Mouse (Mus musculus): ENCODE measurements around the gene Cfap74. TPM values are rescaled to one million over a fixed set of nuclear protein-coding genes. Genes with fewer than 3 reads are reported as not detected.

The Cfap74 gene
- polyA plus RNA-seq, 1 experiment from 2014 or later = 4.5 TPM

- no peaks in the 10 kb centered on the region for H3K27me3 ChIP-seq (replicated peaks; ENCODE audit: control insufficient read depth, insufficient read depth, low read length)
- H3K36me3 ChIP-seq (ENCODE audit: control insufficient read depth, insufficient read depth, low read length) = no peaks in the 10 kb centered on the region
- H3K9ac ChIP-seq (ENCODE audit: low read length) = no peak overlapping the region
- no peak for DNase-seq (ENCODE audit: low spot score)
- H3K4me1 ChIP-seq (ENCODE audit: control insufficient read depth, insufficient read depth, low read length) = no peaks in the 10 kb centered on the region
- no peaks in the 10 kb centered on the region for H3K9me3 ChIP-seq (replicated peaks; ENCODE audit: control insufficient read depth, low read length)
- 92% methylated on average over 6 of the region's 6 CpGs for WGBS
- no peak for ATAC-seq
- H3K4me2 ChIP-seq (ENCODE audit: low read length) = no peak overlapping the region
- H3K27ac ChIP-seq (ENCODE audit: low read depth, low read length) = no peak overlapping the region
- H3K4me3 ChIP-seq (ENCODE audit: low read depth, low read length) = no peak overlapping the region
Observed at GRCm38 (mm10) chr4:155482125-155482480, 73.1 kb downstream of the Cfap74 start.

DNA sequence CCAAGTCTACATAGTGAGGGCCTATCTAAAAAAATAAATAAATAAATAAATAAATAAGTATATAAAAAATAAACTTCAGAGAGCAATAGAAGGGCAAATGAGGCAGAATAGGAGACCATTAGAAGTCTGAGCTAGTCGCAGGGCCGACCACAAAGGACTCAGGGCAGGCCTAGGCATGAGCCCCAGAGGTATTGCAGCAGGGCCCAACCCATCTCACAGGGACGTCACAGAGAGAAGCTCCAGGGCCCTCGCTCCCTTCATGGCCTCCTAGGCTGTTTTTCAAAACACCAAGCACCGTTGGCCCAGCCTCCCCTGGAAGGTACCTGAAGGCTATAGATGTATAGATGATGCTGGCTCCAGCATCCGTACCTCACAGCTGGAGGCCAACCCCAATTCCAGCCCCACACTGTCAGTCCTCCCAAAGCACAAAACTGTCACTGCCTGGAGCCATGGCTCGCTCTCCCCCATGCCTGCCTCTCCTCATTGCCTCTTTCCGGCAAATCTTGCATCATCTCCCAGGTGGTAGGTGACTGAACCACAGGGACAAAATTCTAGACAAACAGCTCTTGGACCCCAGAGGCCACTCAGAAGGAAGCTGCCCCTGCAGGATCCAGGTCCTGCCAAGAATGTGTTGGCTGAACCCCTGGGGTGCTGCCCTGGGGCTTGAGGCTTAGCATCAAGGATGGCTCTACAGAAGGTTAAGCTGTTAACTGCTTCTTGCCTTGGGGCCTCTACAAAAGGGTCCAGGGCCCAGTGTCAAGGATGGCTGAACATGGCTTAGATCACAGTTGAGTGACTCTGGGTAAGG lies 73.9 kb downstream of the Cfap74 start:
- H3K9me3 ChIP-seq (replicated peaks; ENCODE audit: control insufficient read depth, low read length) = no peaks in the 10 kb centered on the region
- DNase-seq (ENCODE audit: low spot score) = no peak
- 56% methylated on average over 8 of the region's 8 CpGs for WGBS
- H3K27me3 ChIP-seq (replicated peaks; ENCODE audit: control insufficient read depth, insufficient read depth, low read length) = no peaks in the 10 kb centered on the region
- H3K27ac ChIP-seq (ENCODE audit: low read depth, low read length) = no peak overlapping the region
- H3K4me1 ChIP-seq (ENCODE audit: control insufficient read depth, insufficient read depth, low read length) = peaks cover 3% of the 10 kb centered on the region; the same call in 1 of the 2 replicates
- no peak overlapping the region for H3K4me3 ChIP-seq (ENCODE audit: low read depth, low read length)
- no peak overlapping the region for H3K4me2 ChIP-seq (ENCODE audit: low read length)
- no peaks in the 10 kb centered on the region for H3K36me3 ChIP-seq (ENCODE audit: control insufficient read depth, insufficient read depth, low read length)
- H3K9ac ChIP-seq (ENCODE audit: low read length) = no peak overlapping the region
- no peak for ATAC-seq

DNA sequence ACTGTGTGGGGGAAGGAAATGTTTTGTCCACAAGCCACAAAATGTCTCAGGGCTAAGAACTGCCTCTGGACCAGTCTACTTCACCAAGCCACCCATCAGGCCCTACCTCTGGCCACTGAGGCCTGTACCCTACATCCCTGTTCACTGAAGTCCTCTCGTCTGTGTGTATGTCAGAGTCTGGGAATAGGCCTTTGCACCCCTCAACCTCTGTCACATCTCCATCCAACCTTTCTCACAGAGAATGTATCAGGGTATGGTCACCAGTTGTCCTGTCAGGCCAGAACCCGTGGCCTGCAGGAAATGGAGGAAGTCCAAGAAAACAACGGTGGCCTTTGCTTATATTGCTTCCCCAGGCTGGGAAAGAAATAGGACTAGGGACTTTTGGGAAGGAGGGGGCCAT lies 76.5 kb downstream of the Cfap74 start:
- H3K27ac ChIP-seq (ENCODE audit: low read depth, low read length) = no peak overlapping the region
- DNase-seq (ENCODE audit: low spot score) = no peak

GRCm38 (mm10) chr4:155487746-155488145 lies 78.8 kb downstream of the Cfap74 start:
- 42% methylated on average over 3 of the region's 3 CpGs for WGBS
- Histone ChIP-seq H3K27me3 (replicated peaks; ENCODE audit: control insufficient read depth, insufficient read depth, low read length) (no peaks in the 10 kb centered on the region), H3K27ac (ENCODE audit: low read depth, low read length) (peak overlapping the region; percentile 33; the same call in 1 of the 2 replicates), H3K36me3 (ENCODE audit: control insufficient read depth, insufficient read depth, low read length) (no peaks in the 10 kb centered on the region), H3K4me2 (ENCODE audit: low read length) (no peak overlapping the region), H3K4me3 (ENCODE audit: low read depth, low read length) (no peak overlapping the region), H3K4me1 (ENCODE audit: control insufficient read depth, insufficient read depth, low read length) (peaks cover 14% of the 10 kb centered on the region), H3K9ac (ENCODE audit: low read length) (no peak overlapping the region; the same call in 1 of the 2 replicates), H3K9me3 (replicated peaks; ENCODE audit: control insufficient read depth, low read length) (no peaks in the 10 kb centered on the region)
- no peak for ATAC-seq
- no peak for DNase-seq (ENCODE audit: low spot score)

More for the DNA sequence above, 76.5 kb downstream of the Cfap74 start:
- H3K36me3 ChIP-seq (ENCODE audit: control insufficient read depth, insufficient read depth, low read length) = no peaks in the 10 kb centered on the region
- H3K9me3 ChIP-seq (replicated peaks; ENCODE audit: control insufficient read depth, low read length) = no peaks in the 10 kb centered on the region
- no peak for ATAC-seq
- 86% methylated on average over 3 of the region's 3 CpGs for WGBS
- H3K4me1 ChIP-seq (ENCODE audit: control insufficient read depth, insufficient read depth, low read length) = peaks cover 11% of the 10 kb centered on the region
- H3K4me2 ChIP-seq (ENCODE audit: low read length) = no peak overlapping the region
- no peaks in the 10 kb centered on the region for H3K27me3 ChIP-seq (replicated peaks; ENCODE audit: control insufficient read depth, insufficient read depth, low read length)
- no peak overlapping the region for H3K4me3 ChIP-seq (ENCODE audit: low read depth, low read length)
- H3K9ac ChIP-seq (ENCODE audit: low read length) = no peak overlapping the region

GRCm38 (mm10) chr4:155488232-155489025 lies 79.4 kb downstream of the Cfap74 start:
- WGBS = 81% methylated on average over 8 of the region's 8 CpGs

GRCm38 (mm10) chr4:155489101-155489970 lies 80.3 kb downstream of the Cfap74 start:
- Histone ChIP-seq H3K4me1 (ENCODE audit: control insufficient read depth, insufficient read depth, low read length) (peaks cover 25% of the 10 kb centered on the region), H3K9ac (ENCODE audit: low read length) (no peak overlapping the region), H3K36me3 (ENCODE audit: control insufficient read depth, insufficient read depth, low read length) (no peaks in the 10 kb centered on the region), H3K4me2 (ENCODE audit: low read length) (no peak overlapping the region), H3K4me3 (ENCODE audit: low read depth, low read length) (no peak overlapping the region), H3K27me3 (replicated peaks; ENCODE audit: control insufficient read depth, insufficient read depth, low read length) (no peaks in the 10 kb centered on the region), H3K27ac (ENCODE audit: low read depth, low read length) (no peak overlapping the region), H3K9me3 (replicated peaks; ENCODE audit: control insufficient read depth, low read length) (no peaks in the 10 kb centered on the region)
- DNase-seq (ENCODE audit: low spot score) (no peak), ATAC-seq (no peak)
- WGBS = 81% methylated on average over 9 of the region's 9 CpGs

More at GRCm38 (mm10) chr4:155488232-155489025, 79.4 kb downstream of the Cfap74 start:
- peaks cover 19% of the 10 kb centered on the region for H3K4me1 ChIP-seq (ENCODE audit: control insufficient read depth, insufficient read depth, low read length)
- no peak overlapping the region for H3K4me3 ChIP-seq (ENCODE audit: low read depth, low read length)
- no peaks in the 10 kb centered on the region for H3K36me3 ChIP-seq (ENCODE audit: control insufficient read depth, insufficient read depth, low read length)
- no peak overlapping the region for H3K9ac ChIP-seq (ENCODE audit: low read length)
- DNase-seq (ENCODE audit: low spot score) (peak; percentile 81), ATAC-seq (peak; percentile 36; the same call in 1 of the 2 replicates)
- H3K9me3 ChIP-seq (replicated peaks; ENCODE audit: control insufficient read depth, low read length) = no peaks in the 10 kb centered on the region
- H3K27me3 ChIP-seq (replicated peaks; ENCODE audit: control insufficient read depth, insufficient read depth, low read length) = no peaks in the 10 kb centered on the region
- H3K4me2 ChIP-seq (ENCODE audit: low read length) = no peak overlapping the region
- H3K27ac ChIP-seq (ENCODE audit: low read depth, low read length) = 0 out of 2 replicates have a peak overlapping the region, but pooled peaks have one; percentile 6

DNA sequence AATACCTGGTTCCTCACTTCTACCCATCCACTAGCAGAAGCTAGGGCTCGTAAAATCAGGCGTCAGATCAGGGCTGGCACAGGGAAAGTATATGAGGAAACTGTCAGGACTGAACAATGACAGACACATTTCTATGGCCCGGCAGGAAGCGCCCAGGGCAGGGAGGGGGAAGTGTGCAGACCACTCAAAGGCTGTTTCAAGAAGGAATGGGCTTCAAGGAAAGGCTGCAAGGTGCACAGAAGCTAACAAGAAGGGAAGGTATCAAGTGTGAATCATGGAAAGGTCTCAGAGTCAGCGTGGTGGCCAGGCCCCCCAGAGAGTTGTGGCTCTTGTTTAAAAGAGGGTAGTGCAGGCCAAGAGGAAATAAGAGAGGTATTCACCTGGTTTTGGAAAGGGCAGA lies 81.5 kb downstream of the Cfap74 start:
- Histone ChIP-seq H3K4me3 (ENCODE audit: low read depth, low read length) (peak overlapping the region; percentile 99), H3K9me3 (replicated peaks; ENCODE audit: control insufficient read depth, low read length) (no peaks in the 10 kb centered on the region), H3K9ac (ENCODE audit: low read length) (peak overlapping the region; percentile 100), H3K4me1 (ENCODE audit: control insufficient read depth, insufficient read depth, low read length) (peaks cover 32% of the 10 kb centered on the region), H3K27ac (ENCODE audit: low read depth, low read length) (peak overlapping the region; percentile 44; the same call in 1 of the 2 replicates), H3K4me2 (ENCODE audit: low read length) (peak overlapping the region; percentile 59), H3K36me3 (ENCODE audit: control insufficient read depth, insufficient read depth, low read length) (no peaks in the 10 kb centered on the region), H3K27me3 (replicated peaks; ENCODE audit: control insufficient read depth, insufficient read depth, low read length) (no peaks in the 10 kb centered on the region)
- DNase-seq (ENCODE audit: low spot score) = peak; percentile 5
- ATAC-seq = no peak
- 16% methylated on average over 5 of the region's 5 CpGs for WGBS

DNA sequence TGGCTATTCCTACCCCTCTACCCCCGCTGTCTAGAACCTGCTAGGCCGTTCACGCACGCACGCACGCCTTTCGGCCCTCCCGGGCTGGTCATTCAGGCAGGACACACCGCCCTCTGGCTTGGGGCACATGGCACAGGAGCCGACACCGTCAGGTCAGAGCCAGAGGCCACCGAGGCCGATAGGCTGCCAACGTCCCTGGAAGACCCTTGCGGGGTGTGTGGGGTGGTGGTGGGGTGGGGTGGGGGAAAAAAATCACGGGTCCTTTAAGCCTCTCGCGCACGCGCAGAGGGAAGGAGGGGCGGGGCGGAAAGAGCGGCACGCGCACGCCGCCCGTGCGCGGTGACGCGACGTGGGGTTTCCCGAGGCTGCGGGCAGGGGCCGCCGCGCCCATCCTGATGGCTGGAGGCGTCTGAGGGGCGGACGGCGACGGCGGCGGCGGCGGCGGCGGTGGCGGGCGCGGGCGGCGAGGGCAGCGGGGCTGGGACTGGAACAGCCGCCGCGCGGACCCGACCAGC lies 82.1 kb downstream of the Cfap74 start, which contains the start of gene Gnb1:
Gnb1 (plus strand) TSS at position 372 of the 515 bp plus-strand sequence.
- Histone ChIP-seq H3K27ac (ENCODE audit: low read depth, low read length) (peak within 1 kb of the TSS; percentile 94), H3K9ac (ENCODE audit: low read length) (peak within 1 kb of the TSS; percentile 100), H3K4me2 (ENCODE audit: low read length) (peak within 1 kb of the TSS; percentile 77), H3K36me3 (ENCODE audit: control insufficient read depth, insufficient read depth, low read length) (no peaks in the 10 kb centered on the region), H3K27me3 (replicated peaks; ENCODE audit: control insufficient read depth, insufficient read depth, low read length) (no peaks in the 10 kb centered on the region), H3K9me3 (replicated peaks; ENCODE audit: control insufficient read depth, low read length) (no peaks in the 10 kb centered on the region), H3K4me1 (ENCODE audit: control insufficient read depth, insufficient read depth, low read length) (peaks cover 32% of the 10 kb centered on the region), H3K4me3 (ENCODE audit: low read depth, low read length) (peak within 1 kb of the TSS; percentile 99)
- ATAC-seq (peak; percentile 85), DNase-seq (ENCODE audit: low spot score) (peak; percentile 93)
- WGBS = under 1% methylated on average over 29 of the region's 60 CpGs
